Mouse (Mus musculus): ENCODE measurements around the gene Ifit1bl1.
A peak's percentile ranks its signal among the peaks of the same experiment; 100 is the strongest.
"Not testable (repeated sequence)": the region's sequence is repeated elsewhere in the genome, so short reads cannot be mapped to it uniquely, and the experiment has no call there.

Gene Ifit1bl1

GRCm38 (mm10) chr19:34601888-34602287 lies at the start of gene Ifit1bl1:
Gene Ifit1bl1, minus strand, starts transcription at chr19:34601956.
- DNase-seq (ENCODE audit: low spot score in 2 of 2), result not testable (repeated sequence)

- no peak for DNase-seq (ENCODE audit: low spot score in 2 of 2)
Observed at GRCm38 (mm10) chr19:34650997-34651396, 49.2 kb upstream of the Ifit1bl1 start.

DNA sequence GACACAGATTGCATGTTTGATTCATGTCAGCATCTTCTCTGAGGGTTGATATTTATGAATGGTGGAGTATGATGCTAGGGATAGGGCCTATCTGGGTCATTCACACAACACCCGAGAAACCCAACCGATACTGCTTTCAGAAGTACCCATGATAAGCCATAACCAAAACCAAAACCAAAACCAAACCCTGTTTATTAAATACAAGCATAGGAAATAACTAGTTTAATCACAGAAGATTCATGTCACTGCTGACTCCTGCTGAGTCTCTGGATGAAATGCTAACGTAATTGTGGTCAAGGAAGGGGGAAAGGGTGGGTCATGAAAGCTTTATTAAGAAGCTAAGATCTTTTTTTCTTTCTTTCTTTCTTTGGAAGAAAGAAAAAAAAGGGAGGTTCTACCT lies 48.5 kb upstream of the Ifit1bl1 start:
- no peak for DNase-seq (ENCODE audit: low spot score in 2 of 2)

DNA sequence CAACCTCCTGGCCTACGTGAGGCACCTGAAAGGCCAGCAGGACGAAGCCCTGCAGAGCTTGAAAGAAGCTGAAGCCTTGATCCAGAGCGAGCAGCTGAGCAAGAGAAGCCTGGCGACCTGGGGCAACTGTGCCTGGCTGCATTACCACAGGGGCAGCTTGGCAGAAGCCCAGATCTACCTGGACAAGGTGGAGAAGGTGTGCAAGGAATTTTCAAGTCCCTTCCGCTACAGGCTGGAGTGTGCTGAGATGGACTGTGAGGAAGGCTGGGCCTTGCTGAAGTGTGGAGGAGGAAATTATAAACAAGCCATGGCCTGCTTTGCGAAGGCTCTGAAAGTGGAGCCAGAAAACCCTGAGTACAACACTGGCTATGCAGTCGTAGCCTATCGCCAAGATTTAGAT lies 45.9 kb upstream of the Ifit1bl1 start:
- DNase-seq (ENCODE audit: low spot score in 2 of 2), result not testable (repeated sequence)

DNA sequence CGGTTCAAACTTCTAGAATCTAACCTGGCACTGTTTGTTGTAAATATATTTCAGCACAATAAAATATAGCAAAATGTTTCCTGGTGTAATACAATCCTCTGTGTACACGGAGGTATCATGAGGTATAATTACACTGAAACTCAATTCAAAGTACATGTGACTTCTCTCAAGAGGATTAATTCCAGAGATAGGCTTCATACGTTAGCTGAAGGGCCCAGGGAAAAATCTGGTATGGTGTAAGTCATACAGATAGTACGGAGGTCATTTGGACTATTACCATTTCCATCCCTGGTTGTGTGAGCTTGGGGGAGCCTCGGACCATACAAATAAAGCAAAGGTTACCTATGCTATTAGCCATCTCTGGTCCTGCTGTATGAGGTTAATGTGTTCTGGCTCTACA lies 40.9 kb upstream of the Ifit1bl1 start:
- DNase-seq (ENCODE audit: low spot score in 2 of 2), result no peak

DNA sequence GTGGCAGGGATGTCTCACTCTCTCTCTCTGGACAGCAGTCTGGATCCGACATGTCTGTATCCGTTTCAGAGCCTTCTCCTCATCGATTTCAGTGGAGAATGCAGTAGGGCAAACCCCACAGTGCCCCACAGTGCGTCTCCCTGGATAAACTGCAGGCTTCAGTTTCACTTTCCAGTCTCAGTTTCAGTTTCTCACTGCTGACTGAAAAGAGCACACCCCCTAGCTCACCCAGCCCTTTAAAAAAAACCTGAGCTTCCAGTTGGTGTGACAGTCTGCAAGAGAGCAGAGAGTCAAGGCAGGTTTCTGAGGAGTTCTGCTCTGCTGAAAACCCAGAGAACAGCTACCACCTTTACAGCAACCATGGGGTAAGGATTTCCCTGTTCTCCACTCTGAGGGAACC lies 38.9 kb upstream of the Ifit1bl1 start, which contains the start of the genes Ifit1bl2 and Ifit1:
Gene Ifit1bl2, minus strand, starts transcription at position 121 of the 400 bp plus-strand sequence.
Gene Ifit1, plus strand, starts transcription at position 249 of the 400 bp plus-strand sequence.
- DNase-seq (ENCODE audit: low spot score in 2 of 2), result peak; percentile 50 to 61

GRCm38 (mm10) chr19:34636933-34637557 lies 35.3 kb upstream of the Ifit1bl1 start:
- DNase-seq (ENCODE audit: low spot score in 2 of 2), result peak; percentile 59 to 62

- DNase-seq (ENCODE audit: low spot score in 2 of 2), result no peak
Observed at GRCm38 (mm10) chr19:34633484-34633883, 31.7 kb upstream of the Ifit1bl1 start.

DNA sequence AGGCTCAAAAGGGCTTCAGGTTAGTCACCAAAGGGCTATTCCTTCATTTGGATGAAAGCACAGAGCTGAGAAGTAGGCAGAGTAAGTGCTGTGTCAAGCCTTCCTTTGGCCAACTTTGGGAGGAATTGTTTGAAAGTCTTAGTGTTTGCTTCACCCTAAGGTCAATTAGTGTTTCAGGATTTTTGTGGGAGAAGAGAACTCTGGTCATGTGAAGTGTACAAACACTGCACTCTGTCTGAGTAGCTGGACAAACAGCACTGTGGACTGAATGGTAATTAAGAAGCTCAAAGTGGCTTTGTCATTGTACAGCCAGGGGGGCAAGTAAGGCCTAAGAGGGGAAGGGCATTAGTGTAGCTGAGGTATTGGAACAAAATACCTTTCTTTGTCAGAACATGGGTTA lies 29.7 kb upstream of the Ifit1bl1 start:
- DNase-seq (ENCODE audit: low spot score in 2 of 2), result no peak

GRCm38 (mm10) chr19:34627496-34627895 lies 25.7 kb upstream of the Ifit1bl1 start:
- no peak for DNase-seq (ENCODE audit: low spot score in 2 of 2)

- no peak for DNase-seq (ENCODE audit: low spot score in 2 of 2)
Observed at GRCm38 (mm10) chr19:34624663-34625062, 22.9 kb upstream of the Ifit1bl1 start.

DNA sequence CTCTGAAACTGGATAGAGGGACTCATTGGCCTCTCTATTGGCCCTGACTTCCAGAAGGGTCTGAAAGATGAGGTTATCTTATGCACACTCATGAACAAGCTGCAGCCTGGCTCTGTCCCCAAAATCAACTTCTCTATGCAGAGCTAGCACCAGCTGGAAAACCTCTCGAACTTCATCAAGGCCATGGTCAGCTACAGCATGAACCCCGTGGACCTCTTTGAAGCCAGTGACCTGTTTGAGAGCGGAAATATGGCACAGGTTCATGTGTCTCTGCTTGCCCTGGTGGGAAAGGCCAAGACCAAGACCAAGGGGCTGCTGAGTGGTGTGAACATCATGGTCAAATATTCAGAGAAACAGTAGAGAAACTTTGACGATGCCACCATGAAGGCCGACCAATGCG lies 22.0 kb upstream of the Ifit1bl1 start:
- DNase-seq (ENCODE audit: low spot score in 2 of 2), result no peak

DNA sequence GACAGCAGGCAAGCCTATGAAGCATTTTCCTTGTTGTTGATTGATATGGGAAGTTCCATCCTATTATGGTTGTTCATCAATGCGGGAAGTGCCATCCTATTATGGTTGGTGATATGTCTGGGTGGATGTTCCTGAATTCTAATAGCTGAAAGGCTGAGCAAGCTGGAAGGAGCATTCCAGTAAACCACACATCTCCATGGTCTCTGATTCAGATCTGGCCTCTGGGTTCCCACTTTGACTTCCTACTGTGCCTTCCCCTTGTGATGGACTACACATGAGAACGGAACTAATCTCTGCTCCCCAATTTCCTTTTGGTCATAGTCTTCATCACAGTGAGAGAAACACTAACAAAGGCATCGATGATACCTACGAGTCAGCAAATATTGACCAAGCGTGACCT lies 19.1 kb upstream of the Ifit1bl1 start:
- DNase-seq (ENCODE audit: low spot score in 2 of 2), result no peak

DNA sequence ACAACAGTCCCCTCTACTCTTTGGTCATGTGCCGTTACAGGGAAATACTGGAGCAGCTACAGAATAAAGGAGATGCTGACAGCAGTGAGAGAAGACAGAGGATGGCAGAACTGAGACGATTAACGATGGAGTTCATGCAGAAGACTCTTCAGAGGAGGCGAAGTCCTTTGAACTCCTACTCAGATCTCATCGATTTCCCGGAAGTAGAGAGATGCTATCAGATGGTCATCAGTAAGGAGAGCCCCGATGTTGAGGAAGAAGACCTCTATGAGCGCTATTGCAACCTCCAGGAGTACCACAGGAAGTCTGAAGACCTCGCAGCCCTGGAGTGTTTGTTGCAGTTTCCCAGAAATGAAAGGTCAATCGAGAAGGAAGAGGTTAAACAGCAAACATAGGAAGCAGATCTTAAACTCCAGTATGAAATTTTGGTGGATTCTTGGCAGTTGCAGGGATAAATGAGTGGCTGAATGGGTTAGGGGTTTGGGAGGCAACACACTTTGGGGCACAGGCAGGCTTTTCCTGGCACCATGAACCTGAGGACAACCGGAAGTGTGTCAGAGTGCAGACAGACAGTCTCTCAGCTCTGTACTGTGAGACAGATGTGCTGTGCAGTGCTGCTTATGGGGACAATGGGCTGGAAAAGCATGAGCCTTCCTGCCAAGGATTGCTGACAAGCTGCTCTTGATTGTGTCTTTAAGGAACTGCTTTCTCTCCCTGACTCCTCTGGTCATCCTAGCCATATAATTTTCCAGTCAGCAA lies 10.7 kb upstream of the Ifit1bl1 start:
- not testable (repeated sequence) for DNase-seq (ENCODE audit: low spot score in 2 of 2)

DNA sequence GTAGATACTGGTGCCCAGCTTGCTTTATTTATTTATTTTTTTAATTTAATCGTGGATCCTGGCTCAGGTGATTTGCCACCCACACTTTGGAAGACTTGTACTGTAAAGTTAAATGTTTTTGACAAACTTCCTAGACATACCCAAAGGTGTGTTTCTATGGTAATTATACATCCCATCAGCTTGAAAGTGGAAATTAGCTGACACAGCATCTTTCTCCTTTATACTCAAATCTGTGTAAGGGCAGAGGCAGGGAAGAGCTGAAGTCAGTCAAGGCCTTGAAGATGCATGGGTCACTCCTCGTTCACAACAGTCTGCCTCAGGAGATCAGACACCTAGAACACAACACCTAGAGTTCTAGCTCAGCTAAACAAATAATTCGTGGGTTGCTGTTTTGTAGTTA lies 8.4 kb upstream of the Ifit1bl1 start:
- DNase-seq (ENCODE audit: low spot score in 2 of 2), result not testable (repeated sequence)

DNA sequence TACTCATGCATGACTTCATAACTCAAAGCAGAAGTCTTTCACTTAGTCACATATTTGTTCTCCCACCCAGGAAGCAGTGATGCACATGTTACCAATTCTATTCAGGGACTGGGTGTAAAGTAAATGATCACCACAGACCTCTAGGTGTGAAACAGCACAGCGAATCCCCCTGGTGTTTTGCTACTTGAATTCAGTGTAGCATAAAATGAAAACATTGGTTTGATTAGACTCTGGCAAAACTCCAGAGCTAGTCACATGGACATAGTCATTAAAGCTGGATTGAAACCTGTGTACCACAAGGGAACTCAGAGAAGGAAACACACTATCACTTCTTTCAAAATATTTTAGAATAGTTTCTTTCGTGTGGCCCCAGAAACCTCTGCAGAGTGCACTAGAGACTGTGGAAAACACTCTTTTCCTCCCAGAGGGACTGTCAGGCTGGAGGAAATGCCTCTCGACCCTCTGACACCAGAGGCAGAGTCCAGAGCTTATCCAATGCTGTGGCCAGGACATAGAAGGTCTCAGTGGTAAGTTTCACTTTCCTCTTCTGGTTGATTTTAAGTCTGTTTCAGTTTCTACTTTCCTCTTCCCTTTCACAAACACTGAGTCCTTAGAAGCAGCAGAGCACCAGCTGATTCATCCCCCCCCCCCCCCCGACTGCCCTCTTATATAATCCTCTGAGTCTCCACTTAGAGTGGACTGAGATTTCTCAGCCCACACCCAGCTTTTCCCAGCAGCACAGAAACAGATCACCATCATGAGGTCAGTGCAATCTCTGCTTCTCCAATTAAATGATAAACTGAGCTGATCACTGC lies 5.7 kb upstream of the Ifit1bl1 start, which contains the start of gene Ifit3b:
Gene Ifit3b, plus strand, starts transcription at position 734 of the 815 bp plus-strand sequence.
- peak; percentile 77 to 83 for DNase-seq (ENCODE audit: low spot score in 2 of 2)

DNA sequence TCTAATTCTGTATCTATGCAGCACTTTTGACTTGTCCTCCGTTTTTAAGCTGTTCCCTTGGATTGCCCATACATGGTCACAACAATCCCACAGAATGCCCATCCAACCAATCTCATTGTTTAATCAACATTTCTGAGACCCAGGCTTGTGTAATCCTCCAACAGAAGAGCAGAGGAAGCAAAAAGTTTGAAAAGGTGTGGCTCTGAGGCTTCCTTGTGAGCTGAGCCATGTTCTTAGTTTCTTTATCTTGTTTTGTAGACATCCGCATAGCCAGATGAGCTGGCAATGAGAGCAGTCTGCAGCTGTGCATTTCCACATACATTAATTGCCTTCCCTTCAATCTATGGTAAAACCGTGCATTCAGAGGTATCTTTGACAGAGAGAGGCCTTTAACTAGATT lies 3.7 kb upstream of the Ifit1bl1 start:
- no peak for DNase-seq (ENCODE audit: low spot score in 2 of 2)

- not testable (repeated sequence) for DNase-seq (ENCODE audit: low spot score in 2 of 2)
Observed at GRCm38 (mm10) chr19:34599250-34599649, 2.5 kb downstream of the Ifit1bl1 start.

GRCm38 (mm10) chr19:34598341-34598740 lies 3.4 kb downstream of the Ifit1bl1 start:
- DNase-seq (ENCODE audit: low spot score in 2 of 2), result peak; percentile 51 to 81

GRCm38 (mm10) chr19:34596811-34597210 lies 4.9 kb downstream of the Ifit1bl1 start:
- no peak for DNase-seq (ENCODE audit: low spot score in 2 of 2)

GRCm38 (mm10) chr19:34594523-34594922 lies 7.2 kb downstream of the Ifit1bl1 start:
- DNase-seq (ENCODE audit: low spot score in 2 of 2), result not testable (repeated sequence)

DNA sequence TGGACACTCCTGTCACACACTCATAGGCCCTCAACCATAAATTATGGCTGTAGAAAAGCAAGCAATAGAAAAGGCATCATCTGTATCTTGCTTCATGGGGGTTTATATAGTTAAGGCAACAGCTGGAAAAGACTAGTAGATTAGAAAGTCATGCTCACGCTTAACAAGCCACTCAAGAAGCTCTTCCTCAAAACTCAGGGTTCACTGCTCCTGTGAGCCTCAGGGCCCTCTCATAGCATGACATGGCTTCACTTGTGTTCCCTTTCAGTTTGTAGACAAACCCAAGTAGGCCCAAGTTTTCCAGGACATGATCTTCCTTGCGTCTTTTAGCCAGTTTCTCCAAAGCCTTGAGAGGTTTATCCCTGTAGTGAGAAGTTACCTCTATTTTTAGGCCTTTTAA lies 8.3 kb downstream of the Ifit1bl1 start:
- no peak for DNase-seq (ENCODE audit: low spot score in 2 of 2)
